Mouse (Mus musculus) c-Kit-negative CD71-positive TER-119-positive erythroid progenitor cells, embryonic 14.5 days (primary cell): ENCODE data around the gene Ankar.

Experiments
- DNase-seq: peaks from one replicate; pipeline ENCODE4 v3.0.0-alpha.2; 2013; ENCODE audit warnings: low read depth, low spot score

Gene Ankar

GRCm38 (mm10) chr1:72711684-72712083 is 11.3 kb upstream of the Ankar start:
- DNase-seq = peak; percentile 40

DNA sequence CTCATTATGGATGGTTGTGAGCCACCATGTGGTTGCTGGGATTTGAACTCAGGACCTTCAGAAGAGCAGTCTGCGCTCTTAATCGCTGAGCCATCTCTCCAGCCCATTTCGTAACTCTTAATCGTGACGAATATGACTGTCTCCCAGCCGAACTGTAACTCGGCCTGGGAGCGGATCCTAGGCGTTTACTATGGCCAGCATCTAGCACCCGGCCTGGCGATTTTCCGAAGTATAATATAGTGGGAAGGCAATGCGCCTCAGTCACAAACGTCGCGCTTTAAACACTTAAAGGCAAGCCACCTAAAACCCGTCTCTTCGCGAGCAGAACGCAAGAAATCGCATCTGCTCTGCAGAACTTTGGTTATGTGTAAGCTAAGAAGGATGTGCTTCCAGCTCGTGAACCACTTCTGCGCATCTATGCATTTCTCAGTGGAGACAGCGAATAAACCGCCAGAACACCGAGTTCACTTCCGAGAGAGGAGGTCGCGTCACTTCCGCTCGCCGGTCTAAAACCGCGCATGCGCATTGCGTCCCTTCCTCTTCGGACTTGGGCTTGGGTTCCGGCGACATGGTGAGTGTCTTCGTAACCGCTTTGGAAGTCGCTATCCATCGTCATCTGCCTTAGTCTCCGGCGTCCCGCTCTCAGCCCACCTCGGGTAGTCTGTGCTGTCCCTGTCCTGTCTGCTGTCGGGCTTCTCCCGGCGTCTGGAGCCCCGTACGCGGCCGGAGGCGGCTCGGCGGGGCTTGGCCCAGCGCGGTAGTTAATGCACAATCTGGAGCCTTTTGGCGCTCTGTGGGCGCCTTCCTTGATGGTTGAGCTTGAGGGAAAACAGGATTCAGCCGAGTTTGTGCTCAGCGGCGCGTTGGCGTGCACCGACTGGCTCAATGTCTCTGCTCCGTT is 10.6 kb upstream of the Ankar start, which contains the start of gene Rpl37a:
Gene Rpl37a (plus strand): TSS at position 538 of the 901 bp plus-strand sequence.
- DNase-seq = peak; percentile 92

DNA sequence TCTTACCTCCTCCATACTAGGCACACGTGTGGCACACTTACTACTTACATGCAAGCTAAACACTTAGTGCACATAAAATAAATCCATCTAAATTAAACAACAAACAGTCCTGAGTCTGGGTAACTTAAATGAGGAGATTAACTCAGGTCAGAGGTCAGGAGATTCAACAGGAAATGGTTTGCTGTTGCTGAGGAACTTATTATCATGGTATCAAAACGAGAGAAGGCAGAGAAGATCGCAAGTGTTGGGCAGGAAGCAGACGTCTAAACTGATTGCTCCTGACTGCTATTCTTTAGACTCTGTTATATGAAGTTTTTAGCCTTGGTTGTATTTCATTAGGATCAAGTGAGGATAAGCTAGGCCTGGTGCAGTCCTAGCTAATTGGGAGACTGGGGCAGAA is 7.1 kb upstream of the Ankar start:
- DNase-seq = no peak

DNA sequence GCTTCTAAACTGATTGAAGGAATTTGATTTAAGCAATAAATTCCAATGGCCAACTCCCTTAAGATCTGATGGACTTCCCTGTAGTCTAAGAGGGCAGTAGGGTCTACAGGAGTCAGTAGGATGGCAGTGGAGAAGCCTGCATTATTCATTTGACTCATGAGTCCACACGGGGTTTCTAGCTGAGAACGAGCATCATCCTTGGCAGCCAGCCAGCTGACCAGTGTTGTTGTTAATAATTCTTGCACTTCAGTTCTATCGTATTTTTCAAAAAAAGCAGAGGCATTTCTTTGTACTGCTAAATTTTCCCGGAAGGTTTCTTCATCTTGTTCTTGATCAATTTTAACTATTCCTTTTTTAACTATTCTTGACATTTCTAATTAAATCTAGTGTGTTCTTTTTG is 1.7 kb downstream of the Ankar start:
- DNase-seq = no peak

GRCm38 (mm10) chr1:72696256-72696655 is 4.1 kb downstream of the Ankar start:
- peak; percentile 42 for DNase-seq

DNA sequence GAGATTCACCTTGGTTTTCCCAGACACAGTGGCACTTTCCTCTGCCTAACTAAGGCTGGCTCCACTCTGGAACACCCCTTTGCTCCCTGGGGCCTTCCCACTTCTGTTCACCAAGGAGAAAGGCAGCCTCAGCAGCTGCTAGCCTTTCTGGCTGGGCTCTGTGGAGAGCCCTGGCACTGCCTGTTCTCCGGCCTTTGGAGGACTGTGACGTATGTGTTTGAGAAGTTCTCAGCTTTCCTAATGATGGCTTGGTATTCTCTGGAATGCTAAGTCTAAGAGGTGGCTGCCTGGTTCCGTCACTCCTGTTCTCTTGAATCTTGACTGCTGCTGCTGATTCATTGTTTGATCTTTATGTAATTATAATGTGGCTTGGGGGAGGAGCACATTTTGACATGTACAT is 27.3 kb downstream of the Ankar start:
- no peak for DNase-seq

DNA sequence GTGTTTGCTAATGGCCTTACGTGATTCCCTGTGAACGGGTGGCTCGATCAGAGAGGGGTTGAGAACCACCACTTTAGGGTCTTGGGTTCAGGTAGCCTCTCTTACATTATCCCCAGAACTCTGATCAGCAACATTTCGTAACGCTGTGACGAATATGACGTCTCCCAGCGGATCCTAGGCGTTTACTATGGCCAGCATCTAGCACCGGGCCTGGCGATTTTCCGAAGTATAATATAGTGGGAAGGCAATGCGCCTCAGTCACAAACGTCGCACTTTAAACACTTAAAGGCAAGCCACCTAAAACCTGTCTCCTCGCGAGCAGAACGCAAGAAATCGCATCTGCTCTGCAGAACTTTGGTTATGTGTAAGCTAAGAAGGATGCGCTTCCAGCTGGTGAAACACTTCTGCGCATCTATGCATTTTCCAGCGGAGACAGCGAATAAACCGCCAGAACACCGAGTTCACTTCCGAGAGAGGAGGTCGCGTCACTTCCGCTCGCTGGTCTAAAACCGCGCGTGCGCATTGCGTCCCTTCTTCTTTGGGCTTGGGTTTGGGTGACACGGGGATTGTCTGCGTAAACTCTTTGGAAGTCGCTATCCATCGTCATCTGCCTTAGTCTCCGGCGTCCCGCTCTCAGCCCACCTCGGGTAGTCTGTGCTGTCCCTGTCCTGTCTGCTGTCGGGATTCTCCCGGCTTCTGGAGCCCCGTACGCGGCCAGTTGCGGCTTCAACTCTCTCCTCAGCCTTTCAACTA is 59.5 kb downstream of the Ankar start:
- no peak for DNase-seq

- no peak for DNase-seq
These were observed 65.2 kb downstream of the Ankar start for GRCm38 (mm10) chr1:72635221-72635620.

- no peak for DNase-seq
These were observed 88.2 kb downstream of the Ankar start for GRCm38 (mm10) chr1:72612172-72612571.

GRCm38 (mm10) chr1:72609887-72610877 is 90.2 kb downstream of the Ankar start:
- DNase-seq = no peak

GRCm38 (mm10) chr1:72609129-72609528 is 91.2 kb downstream of the Ankar start:
- no peak for DNase-seq

- no peak for DNase-seq
These were observed 94.1 kb downstream of the Ankar start for GRCm38 (mm10) chr1:72606186-72606673.

DNA sequence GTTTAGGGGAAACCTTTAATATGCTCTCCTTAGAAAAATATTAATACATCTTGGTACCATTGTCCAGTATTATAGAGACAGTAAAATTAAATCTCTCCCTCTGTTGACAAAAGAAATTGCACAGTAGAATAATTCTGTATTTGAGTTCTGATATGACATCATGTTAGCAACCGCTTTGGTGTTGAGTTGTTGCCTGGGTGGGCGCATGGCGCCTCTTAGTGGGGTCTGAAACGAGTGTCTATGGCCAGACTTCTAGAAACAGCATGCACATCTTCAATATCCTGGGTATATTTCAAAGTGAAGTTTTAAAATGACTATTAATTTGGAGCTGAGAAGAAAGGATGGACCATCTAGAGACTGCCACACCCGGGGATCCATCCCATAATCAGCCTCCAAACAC is 97.6 kb downstream of the Ankar start:
- DNase-seq = no peak

GRCm38 (mm10) chr1:72602186-72602585 is 98.2 kb downstream of the Ankar start:
- no peak for DNase-seq

DNA sequence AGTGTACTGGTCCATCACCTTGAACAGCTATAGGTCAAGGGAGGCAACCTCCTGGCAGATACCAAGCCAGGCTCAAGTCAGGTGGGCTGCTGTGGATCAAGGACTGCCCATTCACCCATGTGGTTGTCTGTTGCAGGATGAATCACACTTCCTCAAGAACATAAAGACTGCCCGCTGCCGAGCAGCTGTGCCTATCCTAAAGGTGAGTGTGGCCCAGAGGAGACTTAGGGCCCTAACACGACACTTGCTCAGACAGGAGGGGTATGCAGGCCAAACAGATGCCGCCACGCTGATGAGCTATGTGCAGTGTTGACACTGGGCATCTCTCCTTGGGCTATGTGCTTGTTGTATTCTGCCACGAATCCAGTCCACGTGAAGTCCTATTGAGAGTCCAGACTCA is 99.1 kb downstream of the Ankar start:
- DNase-seq = no peak

DNA sequence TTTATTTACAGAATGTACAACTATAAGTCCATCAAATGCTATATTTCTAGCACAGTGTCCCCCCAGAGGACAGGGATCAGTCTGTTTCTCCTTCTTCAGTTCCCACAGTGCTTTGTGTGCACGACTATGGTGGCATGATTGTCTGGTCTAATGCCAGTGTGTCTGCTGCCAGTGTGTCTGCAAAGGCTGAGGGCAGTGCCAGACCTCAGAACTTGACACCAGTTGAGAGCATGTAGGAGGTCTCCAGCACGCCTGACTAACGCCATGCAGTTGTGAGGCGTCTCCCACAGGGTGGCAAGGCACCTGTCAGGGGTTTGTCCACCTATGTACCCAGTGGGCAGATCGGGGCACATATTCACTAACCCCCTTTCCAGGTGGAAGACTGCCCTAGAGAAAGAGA is 99.6 kb downstream of the Ankar start:
- DNase-seq = no peak

- no peak for DNase-seq
These were observed 101.0 kb downstream of the Ankar start for GRCm38 (mm10) chr1:72599146-72600101.

GRCm38 (mm10) chr1:72596231-72596630 is 104.1 kb downstream of the Ankar start:
- no peak for DNase-seq

DNA sequence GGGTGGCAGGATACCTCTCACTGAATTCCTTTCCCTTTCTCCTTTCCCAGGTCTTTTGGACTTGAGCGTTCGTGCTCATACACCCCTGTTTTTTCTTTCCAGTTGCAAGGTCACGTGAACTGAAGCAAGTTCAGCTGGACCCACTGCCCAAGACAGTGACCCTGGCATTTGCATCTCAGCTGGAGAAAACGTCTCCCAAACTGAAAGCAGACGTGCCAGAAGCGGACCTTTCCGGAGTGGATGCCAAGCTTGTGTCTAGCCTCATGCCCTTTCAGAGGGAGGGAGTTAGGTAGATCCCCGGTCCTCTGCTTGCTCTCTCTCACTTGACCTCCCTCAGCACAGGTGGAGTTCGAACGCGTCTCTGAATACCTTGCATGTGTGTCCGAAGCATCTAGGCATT is 104.7 kb downstream of the Ankar start:
- DNase-seq = no peak

- DNase-seq = no peak
These were observed 106.9 kb downstream of the Ankar start for GRCm38 (mm10) chr1:72593340-72593951.
